9 mouse cellular contexts compared by ENCODE assay signal in genomic region chr13:119632156-119632548, GRCm38 (mm10). TPM values are rescaled to one million over a fixed set of nuclear protein-coding genes. Genes with fewer than 3 reads are reported as not detected.
DNase-seq lines count a peak whose midpoint lies in the region; ATAC-seq lines count a peak whose summit lies in the region.
"Had no signal": no experiment of that assay in that cellular context is flagged by ENCODE, and none has a peak within 500 bp of the region (broad histone marks: within the 10 kb centered on the region; RNA-seq: fewer than 3 reads in every experiment).

No protein-coding gene starts in this region.

- no peaks in the 10 kb centered on the region for H3K4me1 ChIP-seq in heart, embryonic 10.5 days
- 0 out of 2 replicates have a peak, but pooled peaks cover 5% of the 10 kb centered on the region for H3K4me1 ChIP-seq in megakaryocyte, embryonic 14.5 days
- H3K4me1 ChIP-seq in liver, embryonic 11.5 days (replicated peaks; ENCODE audit: control insufficient read depth, insufficient read depth, low read length) = no peaks in the 10 kb centered on the region
- H3K4me1 ChIP-seq in stomach, embryonic 16.5 days (ENCODE audit: control insufficient read depth, insufficient read depth, low read length) = no peaks in the 10 kb centered on the region

- H3K36me3 ChIP-seq in heart, embryonic 10.5 days = no peaks in the 10 kb centered on the region
- H3K36me3 ChIP-seq in megakaryocyte, embryonic 14.5 days (replicated peaks; ENCODE audit: low read length) = no peaks in the 10 kb centered on the region
- no peaks in the 10 kb centered on the region for H3K36me3 ChIP-seq in liver, embryonic 11.5 days (ENCODE audit: control insufficient read depth, insufficient read depth, low read length)
- no peaks in the 10 kb centered on the region for H3K36me3 ChIP-seq in stomach, embryonic 16.5 days (ENCODE audit: control insufficient read depth, insufficient read depth, low read length)

- H3K9ac ChIP-seq in liver, embryonic 11.5 days (ENCODE audit: low read depth, low read length) = no peak overlapping the region
- H3K9ac ChIP-seq in stomach, embryonic 16.5 days (ENCODE audit: low read length) = no peak overlapping the region

- peak overlapping the region; percentile 55 for H3K4me2 ChIP-seq in liver, embryonic 11.5 days
- H3K4me2 ChIP-seq in stomach, embryonic 16.5 days (ENCODE audit: low read depth, low read length) = peak overlapping the region; percentile 65

- no peaks in the 10 kb centered on the region for H3K9me3 ChIP-seq in heart, embryonic 10.5 days
- no peaks in the 10 kb centered on the region for H3K9me3 ChIP-seq in megakaryocyte, embryonic 14.5 days
- no peaks in the 10 kb centered on the region for H3K9me3 ChIP-seq in liver, embryonic 11.5 days (ENCODE audit: control insufficient read depth, low read length)
- no peaks in the 10 kb centered on the region for H3K9me3 ChIP-seq in stomach, embryonic 16.5 days (replicated peaks; ENCODE audit: control insufficient read depth, low read length)

- intact Hi-C loops in heart, postnatal 10 days (cut with DNase I) = no loop called here

- ATAC-seq in megakaryocyte, adult 5-6 weeks (ENCODE audit: poor library complexity, severe bottlenecking) = no peak
- ATAC-seq in liver, embryonic 11.5 days (replicated peaks; ENCODE audit: low FRiP score) = no peak
- ATAC-seq in stomach, embryonic 16.5 days (ENCODE audit: insufficient read depth, low FRiP score) = no peak
- no peak for ATAC-seq in monocyte, adult 5-6 weeks (replicated peaks; ENCODE audit: insufficient number of reproducible peaks, low FRiP score, low TSS enrichment, poor library complexity, severe bottlenecking)

- no peak for DNase-seq in heart, embryonic 10.5 days (ENCODE audit: low spot score)
- DNase-seq in heart, postnatal 10 days = no peak
- DNase-seq in liver, embryonic 11.5 days (ENCODE audit: low spot score) = no peak
- no peak for DNase-seq in right cerebral cortex, adult 18-20 months

- no peaks in the 10 kb centered on the region for H3K27me3 ChIP-seq in heart, embryonic 10.5 days (ENCODE audit: insufficient read depth, poor library complexity, severe bottlenecking)
- peaks cover 3% of the 10 kb centered on the region for H3K27me3 ChIP-seq in megakaryocyte, embryonic 14.5 days (replicated peaks)
- H3K27me3 ChIP-seq in liver, embryonic 11.5 days (replicated peaks; ENCODE audit: control insufficient read depth, insufficient read depth, low read length) = no peaks in the 10 kb centered on the region
- H3K27me3 ChIP-seq in stomach, embryonic 16.5 days (ENCODE audit: control insufficient read depth, insufficient read depth, low read length) = no peaks in the 10 kb centered on the region

- peak overlapping the region; percentile 85; the same call in 1 of the 2 replicates for H3K27ac ChIP-seq in heart, embryonic 10.5 days
- H3K27ac ChIP-seq in liver, embryonic 11.5 days (ENCODE audit: low read depth, low read length) = no peak overlapping the region
- H3K27ac ChIP-seq in stomach, embryonic 16.5 days (ENCODE audit: low read length) = no peak overlapping the region

- WGBS in heart, embryonic 10.5 days = 85% methylated on average over 4 of the region's 4 CpGs
- WGBS in liver, embryonic 11.5 days = 82% methylated on average over 4 of the region's 4 CpGs
- 86% methylated on average over 4 of the region's 4 CpGs for WGBS in stomach, embryonic 16.5 days

- H3K4me3 ChIP-seq in heart, embryonic 10.5 days = peak overlapping the region; percentile 69
- H3K4me3 ChIP-seq in megakaryocyte, embryonic 14.5 days (replicated peaks) = peak overlapping the region; percentile 92
- no peak overlapping the region; the same call in 1 of the 2 replicates for H3K4me3 ChIP-seq in liver, embryonic 11.5 days (ENCODE audit: low read depth, low read length)
- peak overlapping the region; percentile 56 for H3K4me3 ChIP-seq in stomach, embryonic 16.5 days (replicated peaks; ENCODE audit: low read length)

RNA-seq across cellular contexts. Expression of gene Ccl28, which starts 8.5 kb away (rescaled TPM):
- 0.04 TPM in 1 of 2 replicates, not detected in the other for polyA plus RNA-seq in heart, embryonic 10.5 days (2016; fragmentation: Nextera tagmentation; extraction: Ambion mirVana)
- total RNA-seq in heart, postnatal 10 days (2021) = under 1 TPM in 1 of 2 experiments, not detected in 1; 0.20 TPM
- polyA plus RNA-seq in megakaryocyte, embryonic 14.5 days (2012; ENCODE audit: insufficient read depth, low replicate concordance) = not detected in 2 replicates
- not detected in 2 replicates for total RNA-seq in megakaryocyte, adult 5-6 weeks (2015)
- not detected in 2 replicates for total RNA-seq in megakaryocyte, adult 5-6 weeks (2017)
- 0.05 TPM in 1 of 2 replicates, not detected in the other for polyA plus RNA-seq in liver, embryonic 11.5 days (2014; fragmentation: Nextera tagmentation; extraction: Ambion mirVana)
- 0.08 and 0.19 TPM in 2 replicates for polyA plus RNA-seq in stomach, embryonic 16.5 days (2015; fragmentation: Nextera tagmentation; extraction: Ambion mirVana)
- total RNA-seq in monocyte, adult 5-6 weeks (2017) = not detected in 3 replicates
- polyA plus RNA-seq: C2C12 had no signal

RNA-seq across cellular contexts. Expression of gene Hmgcs1, which starts 58.0 kb away (rescaled TPM):
- 141 and 143 TPM in 2 replicates for polyA plus RNA-seq in heart, embryonic 10.5 days (2016; fragmentation: Nextera tagmentation; extraction: Ambion mirVana)
- 10 to 100 TPM; 71.1 to 73.3 TPM for total RNA-seq in heart, postnatal 10 days (2021)
- 5.2 and 20.7 TPM in 2 replicates for polyA plus RNA-seq in megakaryocyte, embryonic 14.5 days (2012; ENCODE audit: insufficient read depth, low replicate concordance)
- total RNA-seq in megakaryocyte, adult 5-6 weeks (2015) = 27.6 and 29.7 TPM in 2 replicates
- total RNA-seq in megakaryocyte, adult 5-6 weeks (2017) = 36.9 and 40.8 TPM in 2 replicates
- polyA plus RNA-seq in liver, embryonic 11.5 days (2014; fragmentation: Nextera tagmentation; extraction: Ambion mirVana) = 119 and 136 TPM in 2 replicates
- 209 and 223 TPM in 2 replicates for polyA plus RNA-seq in stomach, embryonic 16.5 days (2015; fragmentation: Nextera tagmentation; extraction: Ambion mirVana)
- total RNA-seq in monocyte, adult 5-6 weeks (2017) = 42.9 to 60.0 TPM (median 53.2 TPM) in 3 replicates
